Mouse (Mus musculus): ENCODE data around the gene Gm10842. TPM values are rescaled to one million over a fixed set of nuclear protein-coding genes. Genes with fewer than 3 reads are reported as not detected.

Gene Gm10842
- total and polyA plus RNA-seq, 3 experiments = not detected

DNA sequence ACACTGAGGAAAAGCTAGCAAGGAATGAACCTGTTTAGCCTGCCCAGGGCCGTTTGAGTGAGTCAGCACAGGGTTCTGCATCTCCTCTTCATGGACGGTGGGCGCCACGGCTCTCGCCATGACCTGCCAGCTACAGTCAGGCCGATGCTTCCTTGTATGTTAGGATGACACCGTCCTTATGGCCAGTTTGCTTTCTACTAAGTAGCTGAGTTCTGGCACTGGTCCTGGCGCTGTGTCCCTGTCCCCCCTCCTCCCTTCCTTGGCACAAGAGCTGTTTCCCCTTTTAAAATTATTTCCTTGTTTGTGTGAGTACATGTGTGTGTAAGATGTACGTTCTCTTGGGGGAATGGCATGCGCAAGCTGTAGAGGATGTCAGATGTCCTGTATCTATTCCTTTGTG is 1.5 kb upstream of the Gm10842 start:
- no peak overlapping the region for H3K9ac ChIP-seq (ENCODE audit: insufficient read depth, low read depth)
- no peaks in the 10 kb centered on the region for H3K9me3 ChIP-seq (replicated peaks; ENCODE audit: low read length)
- peaks cover 10 to 20% of the 10 kb centered on the region in 2 experiments for H3K36me3 ChIP-seq (replicated peaks in 1 of 2; ENCODE audit: control insufficient read depth in 1 of 2, insufficient read depth in 1 of 2, low read length in 1 of 2)
- no peak overlapping the region for H3K27ac ChIP-seq (ENCODE audit: insufficient read depth, low read depth)
- DNase-seq (ENCODE audit: extremely low read depth) = no peak
- H3K4me2 ChIP-seq (ENCODE audit: insufficient read depth, low read depth, poor library complexity, severe bottlenecking) = no peak overlapping the region
- in situ Hi-C loops (cut with MboI; ENCODE audit: low pct_ligation_motif_present, low pct_unique_long_range_greater_than_20kb, low sequenced_read_pairs) (no loop called here), dilution Hi-C loops (cut with MboI; ENCODE audit: extremely low pct_ligation_motif_present, extremely low pct_unique_long_range_greater_than_20kb, low sequenced_read_pairs) (no loop called here)
- no peaks in the 10 kb centered on the region for H3K27me3 ChIP-seq (replicated peaks)
- H3K79me2 ChIP-seq (replicated peaks; ENCODE audit: control insufficient read depth, extremely low read depth, insufficient read depth, poor library complexity, severe bottlenecking) = no peaks in the 10 kb centered on the region
- no peak overlapping the region for H3K4me3 ChIP-seq (replicated peaks in 1 of 3; ENCODE audit: low read depth in 2 of 3, low read length in 2 of 3, poor library complexity in 1 of 3)
- H3K4me1 ChIP-seq (ENCODE audit: control insufficient read depth in 1 of 2, insufficient read depth in 2 of 2) = no peaks in the 10 kb centered on the region
- TF ChIP-seq TCF12 (IDR thresholded peaks at IDR 0.05; ENCODE audit: low read depth, low read length) = no peak
- no peak for TF ChIP-seq CTCF (conservative IDR thresholded peaks at IDR 0.05 in 1 of 2, IDR thresholded peaks at IDR 0.05 in 1 of 2; ENCODE audit: low read depth in 2 of 2, low read length in 2 of 2)
- no peak for TF ChIP-seq MAFK (IDR thresholded peaks at IDR 0.05; ENCODE audit: insufficient replicate concordance, low read length)
- TF ChIP-seq UBTF (IDR thresholded peaks at IDR 0.05; ENCODE audit: low read depth, low read length) = no peak
- TF ChIP-seq NRF1 (IDR thresholded peaks at IDR 0.05; ENCODE audit: low read depth, low read length) = no peak
- no peak for TF ChIP-seq ELF1 (IDR thresholded peaks at IDR 0.05; ENCODE audit: low read depth, low read length)
- no peak for TF ChIP-seq POLR2AphosphoS2 (IDR thresholded peaks at IDR 0.05; ENCODE audit: low read depth, low read length)
- TF ChIP-seq NELFE (IDR thresholded peaks at IDR 0.05; ENCODE audit: low read depth, low read length) = no peak
- TF ChIP-seq ZKSCAN1 (IDR thresholded peaks at IDR 0.05; ENCODE audit: borderline replicate concordance, low read depth, low read length) = no peak
- TF ChIP-seq GABPA (IDR thresholded peaks at IDR 0.05; ENCODE audit: insufficient replicate concordance, low read depth, low read length) = no peak
- TF ChIP-seq MYC (IDR thresholded peaks at IDR 0.05; ENCODE audit: low read depth, low read length) = no peak
- TF ChIP-seq PAX5 (IDR thresholded peaks at IDR 0.05; ENCODE audit: low read length) = no peak

DNA sequence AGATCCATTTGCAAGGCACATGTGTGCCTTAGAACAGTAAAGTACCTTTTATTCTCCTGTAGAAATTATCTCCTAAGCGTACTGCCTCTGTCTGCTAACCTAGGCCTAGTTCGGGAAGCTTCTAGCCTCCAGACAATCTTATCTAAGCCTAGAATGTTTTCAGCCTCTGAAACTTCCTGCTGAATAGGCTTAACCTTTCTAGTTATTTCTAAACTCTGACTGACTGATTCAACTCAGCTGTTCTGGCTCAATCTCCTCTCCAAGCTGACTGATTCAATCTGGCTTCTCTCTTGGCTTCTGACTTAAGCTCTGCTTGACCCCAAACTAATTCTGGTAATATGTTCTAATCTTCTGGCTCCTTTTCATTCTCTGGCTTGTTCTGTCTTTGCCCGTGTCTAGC is 2.7 kb downstream of the Gm10842 start:
- H3K36me3 ChIP-seq (replicated peaks in 1 of 2; ENCODE audit: control insufficient read depth in 1 of 2, insufficient read depth in 1 of 2, low read length in 1 of 2) = no peaks in the 10 kb centered on the region
- no peaks in the 10 kb centered on the region for H3K27me3 ChIP-seq (replicated peaks)
- in situ Hi-C loops (cut with MboI; ENCODE audit: low pct_ligation_motif_present, low pct_unique_long_range_greater_than_20kb, low sequenced_read_pairs) (no loop called here), dilution Hi-C loops (cut with MboI; ENCODE audit: extremely low pct_ligation_motif_present, extremely low pct_unique_long_range_greater_than_20kb, low sequenced_read_pairs) (no loop called here)
- H3K9ac ChIP-seq (ENCODE audit: insufficient read depth, low read depth) = no peak overlapping the region
- H3K4me1 ChIP-seq (ENCODE audit: control insufficient read depth in 1 of 2, insufficient read depth in 2 of 2) = peaks cover 0 to 4% of the 10 kb centered on the region in 2 experiments; a peak in 2 of 4 replicates
- no peak for DNase-seq (ENCODE audit: extremely low read depth)
- no peak for TF ChIP-seq IRF4 (IDR thresholded peaks at IDR 0.05; ENCODE audit: low read depth, low read length)
- H3K4me3 ChIP-seq (replicated peaks in 1 of 3; ENCODE audit: low read depth in 2 of 3, low read length in 2 of 3, poor library complexity in 1 of 3) = no peak overlapping the region
- no peaks in the 10 kb centered on the region for H3K79me2 ChIP-seq (replicated peaks; ENCODE audit: control insufficient read depth, extremely low read depth, insufficient read depth, poor library complexity, severe bottlenecking)
- no peak overlapping the region for H3K4me2 ChIP-seq (ENCODE audit: insufficient read depth, low read depth, poor library complexity, severe bottlenecking)
- H3K9me3 ChIP-seq (replicated peaks; ENCODE audit: low read length) = no peaks in the 10 kb centered on the region
- H3K27ac ChIP-seq (ENCODE audit: insufficient read depth, low read depth) = no peak overlapping the region

DNA sequence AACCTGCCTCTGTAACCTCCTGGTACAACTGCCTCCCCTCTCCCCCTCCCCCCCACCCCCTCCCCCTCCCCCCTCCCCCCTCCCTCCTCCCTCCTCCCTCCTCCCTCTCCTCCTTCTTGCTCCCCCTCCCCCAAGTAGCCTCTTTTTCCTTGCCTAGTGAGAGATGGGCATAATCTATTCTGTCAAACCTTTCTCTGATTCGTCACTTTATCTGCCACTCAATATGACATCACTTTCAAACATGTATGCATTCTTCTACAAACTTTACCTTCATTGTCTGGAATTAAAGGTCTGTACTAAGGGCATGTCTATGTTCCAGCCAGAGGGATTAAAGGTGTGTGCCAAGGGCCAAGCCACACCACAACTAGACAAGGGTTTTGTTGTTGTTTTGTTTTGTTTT is 3.1 kb downstream of the Gm10842 start:
- dilution Hi-C loops (cut with MboI; ENCODE audit: extremely low pct_ligation_motif_present, extremely low pct_unique_long_range_greater_than_20kb, low sequenced_read_pairs) (no loop called here), in situ Hi-C loops (cut with MboI; ENCODE audit: low pct_ligation_motif_present, low pct_unique_long_range_greater_than_20kb, low sequenced_read_pairs) (no loop called here)
- Histone ChIP-seq H3K36me3 (replicated peaks in 1 of 2; ENCODE audit: control insufficient read depth in 1 of 2, insufficient read depth in 1 of 2, low read length in 1 of 2) (no peaks in the 10 kb centered on the region), H3K79me2 (replicated peaks; ENCODE audit: control insufficient read depth, extremely low read depth, insufficient read depth, poor library complexity, severe bottlenecking) (no peaks in the 10 kb centered on the region), H3K4me3 (replicated peaks in 1 of 3; ENCODE audit: low read depth in 2 of 3, low read length in 2 of 3, poor library complexity in 1 of 3) (no peak overlapping the region), H3K27ac (ENCODE audit: insufficient read depth, low read depth) (no peak overlapping the region), H3K27me3 (replicated peaks) (no peaks in the 10 kb centered on the region), H3K4me2 (ENCODE audit: insufficient read depth, low read depth, poor library complexity, severe bottlenecking) (no peak overlapping the region), H3K9ac (ENCODE audit: insufficient read depth, low read depth) (no peak overlapping the region), H3K9me3 (replicated peaks; ENCODE audit: low read length) (no peaks in the 10 kb centered on the region), H3K4me1 (ENCODE audit: control insufficient read depth in 1 of 2, insufficient read depth in 2 of 2) (peaks cover 0 to 4% of the 10 kb centered on the region in 2 experiments; a peak in 2 of 4 replicates)
- TF ChIP-seq NELFE (IDR thresholded peaks at IDR 0.05; ENCODE audit: low read depth, low read length) (no peak), KAT2A (IDR thresholded peaks at IDR 0.05; ENCODE audit: insufficient replicate concordance, low read length) (no peak), E2F4 (IDR thresholded peaks at IDR 0.05; ENCODE audit: insufficient replicate concordance, low read depth, low read length) (no peak)
- peak; percentile 22 for DNase-seq (ENCODE audit: extremely low read depth)

Data from CH12.LX (cell line).